Mouse (Mus musculus) forebrain, embryonic 10.5 days (tissue): ENCODE measurements around the gene Ttc30a1. TPM values are rescaled to one million over a fixed set of nuclear protein-coding genes. Genes with fewer than 3 reads are reported as not detected.
"Not testable (repeated sequence)": the region's sequence is repeated elsewhere in the genome, so short reads cannot be mapped to it uniquely, and the experiment has no call there.

ENCODE experiments used
- DNase-seq: peaks from one replicate; pipeline ENCODE4 v3.0.0-alpha.2; 2017; ENCODE audit warnings: low spot score; ENCODE audit errors: extremely low spot score
- H3K27ac ChIP-seq: fragments of 300-500 bp; sonication (generic); 2 replicates; pipeline ENCODE4 v1.5.1; 2016; ENCODE audit warnings: mild to moderate bottlenecking
- H3K27me3 ChIP-seq: fragments of 300-500 bp; sonication (generic); 2 replicates; pipeline ENCODE4 v1.6.1; 2016; ENCODE audit warnings: mild to moderate bottlenecking; ENCODE audit not compliant: poor library complexity, severe bottlenecking
- H3K36me3 ChIP-seq: fragments of 300-500 bp; sonication (generic); replicated peaks from 2 replicates; pipeline ENCODE4 v1.6.1; 2016; ENCODE audit warnings: mild to moderate bottlenecking, moderate library complexity
- H3K4me1 ChIP-seq: fragments of 300-500 bp; sonication (generic); 2 replicates; pipeline ENCODE4 v1.6.1; 2016
- H3K4me3 ChIP-seq: fragments of 300-500 bp; sonication (generic); 2 replicates; pipeline ENCODE4 v1.5.1; 2016; ENCODE audit warnings: mild to moderate bottlenecking, moderate library complexity
- H3K9me3 ChIP-seq: fragments of 300-500 bp; sonication (generic); 2 replicates; pipeline ENCODE4 v1.6.1; 2016; ENCODE audit warnings: mild to moderate bottlenecking, moderate library complexity
- WGBS: fragments of 180-500 bp; shearing (Covaris S2); methylation state at CpG from one replicate; pipeline ENCODE4 v1.1.7; 2016; 5-methylcytosine and 5-hydroxymethylcytosine counted together
- polyA plus RNA-seq: library from polyadenylated mRNA; unstranded; fragments of >200 nt; fragmentation: Nextera tagmentation; extraction: Ambion mirVana; gene quantifications from 2 replicates; pipeline ENCODE4 v1.2.1, GENCODE M21; 2016

Ttc30a1 gene
- 10.5 and 12.4 TPM in 2 replicates for polyA plus RNA-seq

- Histone ChIP-seq H3K4me1 (peaks cover 19% of the 10 kb centered on the region), H3K27ac (peak within 1 kb of the TSS; percentile 90), H3K4me3 (peak within 1 kb of the TSS; percentile 55)
- H3K9me3 ChIP-seq, H3K27me3 ChIP-seq, H3K36me3 ChIP-seq: not testable (repeated sequence)
- WGBS: 5% methylated on average over 34 of the region's 34 CpGs
- DNase-seq: peak; percentile 82
Measured at GRCm38 (mm10) chr2:75981440-75982081, at the start of gene Ttc30a1. TSS of gene Ttc30a1 (minus strand) at chr2:75981967.

DNA sequence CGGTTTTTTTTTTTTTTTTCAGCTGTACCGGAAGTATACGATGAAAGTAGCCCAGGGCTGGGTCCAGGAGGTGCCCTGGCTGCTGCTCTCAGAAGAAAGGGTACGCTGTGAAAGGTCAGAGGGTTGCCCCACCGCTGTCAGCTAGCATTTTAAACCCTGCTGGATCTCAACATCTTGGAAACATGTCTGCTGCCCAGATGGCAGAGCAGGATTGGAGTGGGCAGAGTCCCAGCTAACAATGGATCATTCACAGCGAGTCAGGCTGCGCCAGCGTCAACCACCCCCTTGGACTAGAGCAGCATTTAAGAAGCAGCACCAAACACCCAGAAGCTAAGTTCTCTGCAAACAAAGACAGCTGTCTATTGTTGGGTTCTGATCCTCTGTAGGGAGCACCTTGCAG lies 48.3 kb upstream of the Ttc30a1 start:
- no peaks in the 10 kb centered on the region for H3K36me3 ChIP-seq
- 32% methylated on average over 8 of the region's 8 CpGs for WGBS
- no peaks in the 10 kb centered on the region for H3K9me3 ChIP-seq
- peaks cover 24% of the 10 kb centered on the region for H3K4me1 ChIP-seq
- DNase-seq: peak; percentile 48
- H3K27me3 ChIP-seq: no peaks in the 10 kb centered on the region
- peak overlapping the region; percentile 81 for H3K27ac ChIP-seq
- no peak overlapping the region; the same call in 1 of the 2 replicates for H3K4me3 ChIP-seq

GRCm38 (mm10) chr2:76029081-76029901 lies 47.5 kb upstream of the Ttc30a1 start:
- H3K36me3 ChIP-seq: no peaks in the 10 kb centered on the region
- peak; percentile 26 for DNase-seq
- H3K4me1 ChIP-seq: peaks cover 24% of the 10 kb centered on the region
- H3K9me3 ChIP-seq: no peaks in the 10 kb centered on the region
- H3K27ac ChIP-seq: peak overlapping the region; percentile 81
- peak overlapping the region; percentile 26; the same call in 1 of the 2 replicates for H3K4me3 ChIP-seq
- H3K27me3 ChIP-seq: no peaks in the 10 kb centered on the region
- 38% methylated on average over 20 of the region's 20 CpGs for WGBS

DNA sequence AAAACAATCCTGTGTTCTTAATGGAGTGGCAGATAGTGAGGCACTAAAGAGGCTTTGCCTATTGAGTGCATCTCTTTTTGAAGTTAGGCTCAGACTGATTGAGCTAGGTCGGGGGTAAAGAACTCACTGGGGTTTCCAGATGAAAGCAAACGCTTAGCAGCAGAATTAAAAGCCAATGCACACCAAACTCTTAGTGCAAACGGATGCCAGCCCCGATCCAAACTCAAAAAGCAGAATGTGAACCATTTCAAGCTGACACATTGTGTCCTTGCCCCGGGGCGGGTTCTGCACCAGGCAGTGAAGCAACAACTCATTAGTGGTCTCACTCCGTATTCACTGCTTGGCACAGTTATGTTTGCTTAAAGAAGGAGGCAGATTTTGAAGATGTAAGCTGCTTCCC lies 35.1 kb upstream of the Ttc30a1 start:
- no peak overlapping the region for H3K4me3 ChIP-seq
- H3K27me3 ChIP-seq: peaks cover 5% of the 10 kb centered on the region; the same call in 1 of the 2 replicates
- peak overlapping the region; percentile 73 for H3K27ac ChIP-seq
- peaks cover 37% of the 10 kb centered on the region for H3K4me1 ChIP-seq
- 4% methylated on average over 7 of the region's 7 CpGs for WGBS
- no peaks in the 10 kb centered on the region for H3K36me3 ChIP-seq
- H3K9me3 ChIP-seq: no peaks in the 10 kb centered on the region
- peak; percentile 61 for DNase-seq

DNA sequence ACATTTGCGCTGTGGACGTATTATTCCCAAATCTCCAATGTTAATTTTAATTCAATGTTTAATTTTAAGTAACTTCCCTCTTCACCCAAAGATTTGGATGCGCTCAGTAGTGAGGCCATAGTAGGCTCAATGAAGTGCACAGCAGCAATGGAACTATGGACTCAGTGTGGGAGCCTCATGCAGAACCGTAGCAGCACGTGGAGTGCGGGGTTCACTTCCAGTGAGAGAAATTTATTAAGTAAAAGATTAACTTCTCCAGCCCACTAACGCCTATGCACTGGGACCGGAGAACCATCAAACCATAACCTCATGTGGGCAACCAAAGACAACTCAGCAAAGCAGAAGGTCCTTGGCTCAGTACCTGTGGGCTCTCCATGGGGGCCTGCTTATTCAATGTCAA lies 34.4 kb upstream of the Ttc30a1 start:
- Histone ChIP-seq H3K27me3 (peaks cover 5% of the 10 kb centered on the region; the same call in 1 of the 2 replicates), H3K4me1 (peaks cover 38% of the 10 kb centered on the region), H3K4me3 (no peak overlapping the region), H3K36me3 (no peaks in the 10 kb centered on the region), H3K9me3 (no peaks in the 10 kb centered on the region), H3K27ac (no peak overlapping the region)
- 84% methylated on average over 8 of the region's 8 CpGs for WGBS
- no peak for DNase-seq

DNA sequence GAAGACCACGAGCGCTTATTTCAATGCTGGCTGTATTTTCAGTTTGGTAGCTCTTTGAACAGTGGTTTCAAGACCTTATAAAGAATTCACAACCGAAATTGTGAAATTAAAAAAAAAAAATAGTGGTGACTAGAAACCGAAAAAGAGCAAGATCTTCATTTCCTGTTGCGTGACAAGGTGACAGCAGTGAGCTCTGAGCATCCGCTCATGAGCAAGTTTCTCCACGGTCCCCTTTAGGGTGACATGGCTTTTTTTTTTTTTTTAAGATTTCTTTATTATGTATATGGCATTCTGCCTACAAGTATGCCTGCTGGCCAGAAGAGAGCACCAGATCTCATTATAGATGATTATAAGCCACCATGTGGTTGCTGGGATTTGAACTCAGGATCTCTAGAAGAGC lies 33.7 kb upstream of the Ttc30a1 start:
- H3K4me1 ChIP-seq: peaks cover 43% of the 10 kb centered on the region
- DNase-seq: no peak
- H3K9me3 ChIP-seq: no peaks in the 10 kb centered on the region
- no peak overlapping the region for H3K4me3 ChIP-seq
- WGBS: 93% methylated on average over 7 of the region's 7 CpGs
- no peak overlapping the region for H3K27ac ChIP-seq
- no peaks in the 10 kb centered on the region for H3K36me3 ChIP-seq
- H3K27me3 ChIP-seq: peaks cover 5% of the 10 kb centered on the region; the same call in 1 of the 2 replicates

- 94% methylated on average over 3 of the region's 3 CpGs for WGBS
- H3K4me3 ChIP-seq: no peak overlapping the region
Measured at GRCm38 (mm10) chr2:76014659-76015058, 32.9 kb upstream of the Ttc30a1 start.

GRCm38 (mm10) chr2:76006194-76006593 lies 24.4 kb upstream of the Ttc30a1 start:
- WGBS: 23% methylated on average over 4 of the region's 4 CpGs
- peaks cover 16% of the 10 kb centered on the region for H3K4me1 ChIP-seq
- H3K27me3 ChIP-seq: no peaks in the 10 kb centered on the region
- H3K9me3 ChIP-seq: no peaks in the 10 kb centered on the region
- 0 out of 2 replicates have a peak overlapping the region, but pooled peaks have one; percentile 25 for H3K27ac ChIP-seq
- no peaks in the 10 kb centered on the region for H3K36me3 ChIP-seq
- H3K4me3 ChIP-seq: no peak overlapping the region
- no peak for DNase-seq

More at GRCm38 (mm10) chr2:76014659-76015058, 32.9 kb upstream of the Ttc30a1 start:
- no peak overlapping the region; the same call in 1 of the 2 replicates for H3K27ac ChIP-seq
- H3K4me1 ChIP-seq: peaks cover 43% of the 10 kb centered on the region
- peaks cover 5% of the 10 kb centered on the region; the same call in 1 of the 2 replicates for H3K27me3 ChIP-seq
- H3K9me3 ChIP-seq: no peaks in the 10 kb centered on the region
- no peaks in the 10 kb centered on the region for H3K36me3 ChIP-seq
- DNase-seq: no peak

GRCm38 (mm10) chr2:76002899-76003298 lies 21.1 kb upstream of the Ttc30a1 start:
- Histone ChIP-seq H3K36me3 (no peaks in the 10 kb centered on the region), H3K27ac (no peak overlapping the region), H3K9me3 (no peaks in the 10 kb centered on the region), H3K27me3 (no peaks in the 10 kb centered on the region), H3K4me3 (no peak overlapping the region), H3K4me1 (peaks cover 32% of the 10 kb centered on the region)
- no peak for DNase-seq
- 76% methylated on average over 9 of the region's 9 CpGs for WGBS

DNA sequence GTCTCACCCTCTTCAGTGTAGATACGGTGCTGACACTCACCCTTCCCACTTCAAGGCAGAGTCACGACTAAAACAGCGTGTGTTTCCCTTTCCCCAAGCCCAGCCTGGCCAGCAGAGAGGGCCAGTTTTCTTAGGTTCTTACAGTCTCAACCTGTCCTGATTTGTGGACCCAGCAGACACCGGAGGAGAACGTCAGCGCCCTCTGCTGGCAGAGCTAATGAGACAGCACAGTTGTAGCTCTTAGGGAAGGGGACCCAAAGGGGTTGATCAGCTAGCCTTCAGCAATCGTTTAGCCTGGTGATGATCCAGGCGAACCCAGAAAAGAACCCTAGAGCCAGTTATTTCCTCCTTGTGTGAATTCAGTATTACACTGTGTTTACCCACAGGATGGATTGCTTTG lies 19.6 kb upstream of the Ttc30a1 start:
- H3K27me3 ChIP-seq: no peaks in the 10 kb centered on the region
- H3K27ac ChIP-seq: no peak overlapping the region
- no peak for DNase-seq
- 43% methylated on average over 8 of the region's 8 CpGs for WGBS
- H3K4me3 ChIP-seq: no peak overlapping the region
- H3K4me1 ChIP-seq: peaks cover 32% of the 10 kb centered on the region
- no peaks in the 10 kb centered on the region for H3K9me3 ChIP-seq
- H3K36me3 ChIP-seq: no peaks in the 10 kb centered on the region

DNA sequence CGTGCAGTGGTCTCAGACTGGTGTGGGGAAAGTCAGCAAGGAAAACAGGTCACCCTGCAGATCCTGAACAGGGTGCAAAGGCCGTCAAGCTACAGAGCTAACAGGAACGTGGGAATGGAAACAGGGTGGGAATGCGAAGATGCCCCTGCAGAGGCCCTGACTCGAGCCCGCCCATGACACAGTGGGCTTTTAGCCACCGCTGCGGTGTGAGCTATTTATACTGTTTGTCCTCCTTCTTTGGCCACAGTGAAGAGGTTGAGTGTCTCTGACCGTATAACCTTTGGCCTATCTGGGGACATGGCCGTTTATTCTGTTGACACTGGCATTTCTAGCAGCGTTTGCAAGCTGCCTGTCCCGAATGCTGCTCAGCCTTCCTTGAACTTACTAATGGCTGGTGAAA lies 17.9 kb upstream of the Ttc30a1 start:
- Histone ChIP-seq H3K36me3 (no peaks in the 10 kb centered on the region), H3K27ac (no peak overlapping the region), H3K4me3 (no peak overlapping the region), H3K9me3 (no peaks in the 10 kb centered on the region), H3K4me1 (peaks cover 25% of the 10 kb centered on the region), H3K27me3 (no peaks in the 10 kb centered on the region)
- DNase-seq: no peak
- WGBS: 66% methylated on average over 12 of the region's 12 CpGs

- H3K27me3 ChIP-seq: no peaks in the 10 kb centered on the region
- no peaks in the 10 kb centered on the region for H3K9me3 ChIP-seq
- peaks cover 26% of the 10 kb centered on the region for H3K4me1 ChIP-seq
- H3K36me3 ChIP-seq: no peaks in the 10 kb centered on the region
- DNase-seq: no peak
- 72% methylated on average over 8 of the region's 8 CpGs for WGBS
- H3K4me3 ChIP-seq: no peak overlapping the region
- 0 out of 2 replicates have a peak overlapping the region, but pooled peaks have one; percentile 35 for H3K27ac ChIP-seq
Measured at GRCm38 (mm10) chr2:75998692-75999091, 16.9 kb upstream of the Ttc30a1 start.

GRCm38 (mm10) chr2:75997726-75998125 lies 16.0 kb upstream of the Ttc30a1 start:
- 68% methylated on average over 12 of the region's 12 CpGs for WGBS
- no peaks in the 10 kb centered on the region for H3K27me3 ChIP-seq
- H3K4me3 ChIP-seq: no peak overlapping the region
- 0 out of 2 replicates have a peak overlapping the region, but pooled peaks have one; percentile 12 for H3K27ac ChIP-seq
- no peaks in the 10 kb centered on the region for H3K36me3 ChIP-seq
- no peaks in the 10 kb centered on the region for H3K9me3 ChIP-seq
- DNase-seq: no peak
- peaks cover 31% of the 10 kb centered on the region for H3K4me1 ChIP-seq
